Mouse (Mus musculus) hindbrain, postnatal 0 days (tissue): ENCODE data around the gene Lypla2. TPM values are rescaled to one million over a fixed set of nuclear protein-coding genes. Genes with fewer than 3 reads are reported as not detected.
"Not testable (repeated sequence)": the region's sequence is repeated elsewhere in the genome, so short reads cannot be mapped to it uniquely, and the experiment has no call there.

ENCODE experiments used
- ATAC-seq: fragments of 200-750 bp; cut with Nextera tagmentation; 2 replicates; pipeline ENCODE4 v1.8.0; 2017; ENCODE audit warnings: mild to moderate bottlenecking, moderate TSS enrichment, moderate library complexity
- DNase-seq: peaks from one replicate; pipeline ENCODE4 v3.0.0-alpha.2; 2015; ENCODE audit warnings: low spot score
- H3K27ac ChIP-seq: fragments of 300-500 bp; sonication (generic); 2 replicates; pipeline ENCODE4 v1.5.1; 2014; ENCODE audit warnings: mild to moderate bottlenecking
- H3K27me3 ChIP-seq: fragments of 300-500 bp; sonication (generic); 2 replicates; pipeline ENCODE4 v1.6.1; 2014; ENCODE audit warnings: low read length, mixed read lengths; ENCODE audit not compliant: insufficient read depth
- H3K36me3 ChIP-seq: fragments of 300-500 bp; sonication (generic); 2 replicates; pipeline ENCODE4 v1.6.1; 2014; ENCODE audit warnings: low read length, mixed read lengths; ENCODE audit not compliant: insufficient read depth
- H3K4me1 ChIP-seq: fragments of 300-500 bp; sonication (generic); 2 replicates; pipeline ENCODE4 v1.6.1; 2014; ENCODE audit warnings: antibody characterized with exemption, low read length, mixed read lengths; ENCODE audit not compliant: insufficient read depth
- H3K4me2 ChIP-seq: fragments of 300-500 bp; sonication (generic); 2 replicates; pipeline ENCODE4 v1.6.1; 2014; ENCODE audit warnings: low read depth, mild to moderate bottlenecking, low read length, moderate library complexity, mixed read lengths
- H3K4me3 ChIP-seq: fragments of 300-500 bp; sonication (generic); 2 replicates; pipeline ENCODE4 v1.5.1; 2014; ENCODE audit warnings: low read length
- H3K9ac ChIP-seq: fragments of 300-500 bp; sonication (generic); replicated peaks from 2 replicates; pipeline ENCODE4 v1.6.1; 2014; ENCODE audit warnings: mild to moderate bottlenecking, low read length, moderate library complexity, mixed read lengths
- H3K9me3 ChIP-seq: fragments of 300-500 bp; sonication (generic); 2 replicates; pipeline ENCODE4 v1.6.1; 2016; ENCODE audit warnings: low read length, mixed read lengths
- CTCF ChIP-seq: IDR thresholded peaks from 2 replicates; pipeline ENCODE4 v1.5.1; 2016; ENCODE audit warnings: antibody characterized with exemption, control low read depth, low read depth
- WGBS: fragments of 180-500 bp; shearing (Covaris S2); extraction: QIAGEN DNeasy Blood & Tissue Kit; methylation state at CpG from one replicate; pipeline ENCODE4 v1.1.7; 2014; 5-methylcytosine and 5-hydroxymethylcytosine counted together
- polyA plus RNA-seq: library from polyadenylated mRNA; unstranded; fragments of >200 nt; fragmentation: Nextera tagmentation; extraction: Ambion mirVana; gene quantifications from 2 replicates; pipeline ENCODE4 v1.2.1, GENCODE M21; 2015
- total RNA-seq: library from RNA; depleted of rRNA; stranded (reverse); fragments of >200 nt; gene quantifications from 2 replicates; pipeline ENCODE4 v1.2.3, GENCODE M21; 2014

Lypla2 gene
- total and polyA plus RNA-seq, 2 experiments from 2014 or later, result 172 to 186 TPM

DNA sequence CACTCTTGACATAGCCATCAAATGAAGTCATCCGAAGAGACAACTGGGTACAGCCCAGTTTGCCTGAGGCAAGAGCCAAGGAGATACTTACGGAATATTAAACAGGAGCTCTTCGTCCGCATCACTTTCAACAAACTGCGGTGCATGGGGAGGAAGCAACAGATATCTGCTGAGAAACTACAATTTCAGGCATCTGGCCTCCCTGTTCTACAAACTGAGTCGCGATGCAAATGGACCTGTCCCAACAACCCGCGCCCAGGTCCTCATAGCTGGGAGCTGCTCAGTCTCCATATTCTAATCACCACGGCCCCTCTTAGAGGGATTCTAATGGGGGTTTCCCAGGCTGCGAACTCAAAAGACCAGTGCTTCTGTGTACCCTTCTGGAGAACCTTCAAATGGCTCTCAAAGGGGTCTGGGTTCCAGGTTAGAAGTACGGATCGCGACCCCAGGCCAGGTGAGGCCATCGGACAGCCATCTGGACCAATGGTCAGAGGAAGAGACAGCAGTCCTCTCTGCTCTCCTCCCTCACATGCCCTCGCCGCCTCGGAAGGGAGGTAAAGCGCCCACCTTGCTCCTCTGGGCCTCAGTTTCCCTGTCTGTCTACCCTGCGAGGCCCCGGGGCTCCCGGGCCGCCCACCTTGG lies 14.0 kb upstream of the Lypla2 start:
- Histone ChIP-seq H3K9me3 (no peaks in the 10 kb centered on the region), H3K4me1 (peaks cover 12% of the 10 kb centered on the region), H3K4me3 (peak overlapping the region; percentile 84), H3K36me3 (peaks cover 12% of the 10 kb centered on the region), H3K27me3 (no peaks in the 10 kb centered on the region), H3K9ac (peak overlapping the region; percentile 89), H3K27ac (peak overlapping the region; percentile 80), H3K4me2 (peak overlapping the region; percentile 99)
- ATAC-seq, result no peak; the same call in 1 of the 2 replicates
- WGBS, result 5% methylated on average over 20 of the region's 23 CpGs
- no peak for TF ChIP-seq CTCF
- peak; percentile 16 for DNase-seq

DNA sequence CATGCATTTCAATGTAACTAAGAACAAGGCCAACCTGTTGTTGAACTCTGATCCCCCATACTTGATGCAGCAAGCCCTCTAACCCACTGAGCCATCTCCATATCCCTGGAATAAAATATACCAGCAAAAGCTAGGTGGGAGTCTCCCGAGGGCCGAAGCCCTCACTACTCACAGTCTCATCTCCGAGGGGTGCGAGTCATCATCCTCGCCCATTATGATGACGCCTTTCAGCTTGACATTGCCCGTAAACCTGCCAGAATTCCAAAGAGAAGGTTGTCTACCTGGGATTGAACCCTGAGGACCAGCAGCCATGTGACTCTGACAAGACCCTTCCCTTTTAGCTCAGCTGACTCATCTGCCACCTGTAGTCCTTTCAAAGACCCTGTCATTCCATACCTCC lies 13.3 kb upstream of the Lypla2 start:
- peak overlapping the region; percentile 84 for H3K4me3 ChIP-seq
- H3K36me3 ChIP-seq, result peaks cover 12% of the 10 kb centered on the region
- H3K4me1 ChIP-seq, result peaks cover 12% of the 10 kb centered on the region
- DNase-seq, result no peak
- 87% methylated on average over 7 of the region's 7 CpGs for WGBS
- H3K27me3 ChIP-seq, result no peaks in the 10 kb centered on the region
- no peak for TF ChIP-seq CTCF
- peak overlapping the region; percentile 99 for H3K4me2 ChIP-seq
- H3K27ac ChIP-seq, result no peak overlapping the region
- H3K9me3 ChIP-seq, result no peaks in the 10 kb centered on the region
- ATAC-seq, result no peak
- H3K9ac ChIP-seq, result peak overlapping the region; percentile 33; the same call in 1 of the 2 replicates

DNA sequence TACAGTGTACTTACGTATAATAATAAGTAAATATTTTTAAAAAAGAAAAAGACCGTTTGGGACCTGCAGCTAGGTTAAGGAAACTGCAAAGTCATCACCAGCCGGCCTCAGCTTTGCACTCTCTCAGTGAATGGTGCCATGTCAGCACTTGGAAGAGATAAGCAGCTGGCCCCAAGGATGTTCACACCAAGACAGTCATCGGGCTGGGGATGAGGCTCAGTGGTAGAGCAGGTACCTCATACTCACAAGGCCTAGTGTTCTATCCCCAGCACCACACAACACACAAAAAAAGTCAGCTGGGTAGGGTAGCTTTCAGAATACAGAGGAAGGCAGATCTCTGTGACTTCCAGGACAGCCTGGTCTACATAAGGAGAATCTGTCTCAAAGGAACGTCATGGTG lies 12.8 kb upstream of the Lypla2 start:
- no peak for TF ChIP-seq CTCF
- Histone ChIP-seq H3K36me3 (peaks cover 12% of the 10 kb centered on the region), H3K4me1 (peaks cover 12% of the 10 kb centered on the region), H3K27ac (no peak overlapping the region), H3K4me2 (no peak overlapping the region), H3K27me3 (no peaks in the 10 kb centered on the region), H3K4me3 (no peak overlapping the region), H3K9me3 (no peaks in the 10 kb centered on the region), H3K9ac (no peak overlapping the region)
- WGBS, result 96% methylated on average over 5 of the region's 5 CpGs
- no peak for ATAC-seq
- no peak for DNase-seq

DNA sequence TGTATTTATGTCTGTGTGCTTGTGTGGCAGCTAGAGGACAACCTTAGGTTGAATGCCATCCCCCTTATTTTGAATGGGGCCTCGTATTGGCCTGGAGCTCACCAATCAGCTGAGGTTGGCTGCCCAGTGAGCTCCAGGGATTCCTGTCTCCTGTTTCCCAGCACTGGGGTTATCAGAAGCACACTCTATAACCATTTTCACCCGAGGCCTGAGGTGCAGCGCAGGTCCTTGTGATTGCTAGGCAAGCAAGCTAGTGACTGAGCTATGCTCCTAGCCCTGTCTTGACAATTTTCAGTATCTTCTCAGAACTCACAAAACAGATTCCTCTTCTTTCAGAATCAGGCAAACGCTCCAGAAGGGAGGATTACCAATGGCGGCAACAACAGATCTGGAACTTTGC lies 12.1 kb upstream of the Lypla2 start:
- Histone ChIP-seq H3K4me3 (no peak overlapping the region), H3K4me2 (no peak overlapping the region), H3K27ac (no peak overlapping the region), H3K4me1 (peaks cover 12% of the 10 kb centered on the region), H3K9ac (no peak overlapping the region), H3K9me3 (no peaks in the 10 kb centered on the region), H3K36me3 (peaks cover 12% of the 10 kb centered on the region), H3K27me3 (no peaks in the 10 kb centered on the region)
- 93% methylated on average over 5 of the region's 5 CpGs for WGBS
- DNase-seq (no peak), ATAC-seq (no peak)
- no peak for TF ChIP-seq CTCF

DNA sequence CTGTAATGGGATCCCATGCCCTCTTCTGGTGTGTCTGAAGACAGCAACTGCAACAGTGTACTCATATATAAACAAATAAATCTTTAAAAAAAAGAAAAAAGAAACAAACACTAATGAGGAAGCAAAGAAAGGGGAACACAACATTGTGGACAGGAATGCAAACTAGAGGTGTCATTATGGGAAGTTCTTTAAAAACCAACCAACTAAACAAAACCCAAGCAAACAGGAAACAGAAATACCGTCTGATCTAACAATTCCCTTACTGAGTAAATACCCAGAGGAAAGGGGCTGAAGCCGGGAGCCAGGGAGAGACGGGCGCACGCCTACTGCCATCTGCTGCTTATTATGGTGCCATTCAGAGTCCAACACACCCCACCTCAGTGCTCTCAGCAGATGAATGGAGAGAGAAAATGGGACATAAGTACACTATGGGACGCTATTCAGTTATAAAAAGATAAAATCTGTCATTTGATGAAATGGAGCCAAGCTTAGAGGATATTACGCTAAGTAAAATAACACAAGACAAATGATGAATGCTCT lies 9.2 kb upstream of the Lypla2 start:
- ATAC-seq, result no peak
- TF ChIP-seq CTCF, result no peak

DNA sequence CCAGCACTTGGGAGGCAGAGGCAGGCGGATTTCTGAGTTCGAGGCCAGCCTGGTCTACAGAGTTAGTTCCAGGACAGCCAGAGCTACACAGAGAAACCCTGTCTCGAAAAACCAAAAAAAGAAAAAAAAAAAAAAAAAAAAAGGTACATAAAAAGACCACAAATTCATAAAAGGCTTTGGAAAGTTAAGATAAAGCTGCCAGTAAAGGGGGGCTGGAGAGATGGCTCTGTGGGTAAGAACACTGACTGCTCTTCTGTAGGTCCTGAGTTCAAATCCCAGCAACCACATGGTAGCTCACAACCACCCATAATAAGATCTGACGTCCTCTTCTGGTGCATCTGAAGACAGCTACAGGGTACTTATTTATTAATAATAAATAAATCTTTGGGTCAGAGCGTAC lies 7.8 kb upstream of the Lypla2 start:
- H3K4me1 ChIP-seq, H3K4me3 ChIP-seq, H3K9ac ChIP-seq, H3K27me3 ChIP-seq, H3K9me3 ChIP-seq, H3K4me2 ChIP-seq, ATAC-seq, H3K27ac ChIP-seq, DNase-seq: not testable (repeated sequence)
- WGBS, result 92% methylated on average over 5 of the region's 5 CpGs
- H3K36me3 ChIP-seq, result peaks cover 33% of the 10 kb centered on the region

More for the DNA sequence above, 9.2 kb upstream of the Lypla2 start:
- H3K9ac ChIP-seq, result no peak overlapping the region
- no peak overlapping the region for H3K4me3 ChIP-seq
- H3K27ac ChIP-seq, result no peak overlapping the region
- 62% methylated on average over 7 of the region's 7 CpGs for WGBS
- peaks cover 8% of the 10 kb centered on the region for H3K4me1 ChIP-seq
- no peak overlapping the region for H3K4me2 ChIP-seq
- H3K36me3 ChIP-seq, result peaks cover 23% of the 10 kb centered on the region
- H3K9me3 ChIP-seq, result no peaks in the 10 kb centered on the region
- no peaks in the 10 kb centered on the region for H3K27me3 ChIP-seq
- DNase-seq, result no peak

DNA sequence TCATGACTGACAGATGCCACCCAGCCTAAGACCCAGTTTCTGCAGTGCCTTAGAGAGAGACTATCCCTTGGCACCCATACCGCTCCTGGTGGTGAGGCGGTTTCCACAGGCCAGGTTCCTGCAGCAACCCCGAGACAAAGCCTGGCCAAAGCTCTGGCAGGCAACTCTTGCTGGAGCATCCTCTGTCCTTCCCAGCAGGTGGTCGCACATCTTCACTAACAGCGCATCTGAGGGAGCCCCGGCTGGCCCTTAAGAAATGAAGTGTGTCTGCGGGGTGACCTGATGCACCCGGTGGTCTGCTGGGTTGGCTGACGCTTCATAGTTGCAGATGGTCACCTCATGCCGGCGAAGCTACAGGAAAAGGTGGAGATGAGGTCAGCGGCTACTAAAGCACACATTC lies 3.7 kb upstream of the Lypla2 start:
- whole genome bisulfite sequencing, result 92% methylated on average over 12 of the region's 12 CpGs
- DNase-seq, result no peak

More for the DNA sequence above, 3.7 kb upstream of the Lypla2 start:
- H3K36me3 ChIP-seq, result peaks cover 21% of the 10 kb centered on the region
- H3K9ac ChIP-seq, result no peak overlapping the region
- peaks cover 8% of the 10 kb centered on the region for H3K4me1 ChIP-seq
- H3K4me3 ChIP-seq, result no peak overlapping the region
- H3K9me3 ChIP-seq, result no peaks in the 10 kb centered on the region
- no peaks in the 10 kb centered on the region for H3K27me3 ChIP-seq
- ATAC-seq, result no peak
- TF ChIP-seq CTCF, result no peak
- no peak overlapping the region for H3K4me2 ChIP-seq
- no peak overlapping the region for H3K27ac ChIP-seq
